Mouse (Mus musculus): Measurements from ENCODE around the gene Sdad1.

The Sdad1 gene

GRCm38 (mm10) chr5:92313776-92314175 is 3.5 kb upstream of the Sdad1 start:
- in situ Hi-C loops (cut with MboI, MseI): no loop called here

- in situ Hi-C loops (cut with MboI, MseI): no loop called here
Observed at GRCm38 (mm10) chr5:92312046-92312715, 1.9 kb upstream of the Sdad1 start.

DNA sequence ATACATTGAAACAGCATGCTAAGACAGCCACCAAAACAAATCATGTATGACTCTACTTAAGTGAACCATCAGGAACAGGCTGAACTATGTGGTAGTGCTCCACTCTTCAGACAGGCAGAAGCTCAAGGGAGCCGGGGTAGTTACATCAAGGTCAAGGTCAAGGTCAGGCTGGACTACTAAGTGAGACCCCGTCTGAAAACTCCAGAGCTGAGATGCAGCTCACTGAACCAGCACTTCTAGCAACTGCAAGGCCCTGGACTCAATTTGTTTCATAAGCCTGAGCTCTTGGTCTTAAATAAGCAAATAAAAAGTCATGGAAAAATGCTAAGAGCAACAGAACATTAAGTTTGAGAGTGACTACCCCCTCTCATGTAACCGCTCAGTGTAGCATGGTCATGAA is 6.0 kb downstream of the Sdad1 start:
- in situ Hi-C loops (cut with MboI, MseI): no loop called here

DNA sequence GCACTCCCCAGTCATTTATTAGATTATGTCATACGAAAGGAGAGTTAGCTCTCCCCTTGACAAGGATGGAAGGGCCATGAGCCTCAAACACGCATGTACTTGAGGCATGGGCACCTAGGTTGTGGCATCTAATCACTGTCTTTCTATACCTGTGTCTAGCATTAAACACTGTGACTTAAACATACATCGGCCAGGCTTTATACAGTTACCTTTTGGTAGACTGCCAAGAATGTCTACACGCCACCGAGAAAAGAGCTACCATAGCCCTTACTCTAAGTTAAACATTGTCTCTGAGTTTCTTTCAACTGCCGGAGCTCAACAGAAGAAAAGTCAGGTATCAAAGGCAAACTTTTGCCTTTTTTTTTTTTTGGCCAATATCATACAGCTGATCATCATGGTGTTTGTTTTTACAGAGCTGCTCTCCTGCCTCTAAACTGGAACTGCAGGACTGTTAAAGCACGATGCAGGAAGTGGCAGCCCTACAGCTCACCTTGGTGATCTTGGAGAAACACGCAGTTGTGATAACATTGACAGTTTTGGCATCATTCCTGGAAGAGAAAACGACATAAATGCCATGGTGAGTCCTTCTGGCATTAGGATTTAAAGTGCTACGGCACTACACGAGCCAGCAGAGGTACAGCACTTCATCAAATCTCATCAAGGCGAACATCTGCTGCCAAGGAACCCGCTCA is 8.0 kb downstream of the Sdad1 start:
- in situ Hi-C loops (cut with MboI, MseI): no loop called here

DNA sequence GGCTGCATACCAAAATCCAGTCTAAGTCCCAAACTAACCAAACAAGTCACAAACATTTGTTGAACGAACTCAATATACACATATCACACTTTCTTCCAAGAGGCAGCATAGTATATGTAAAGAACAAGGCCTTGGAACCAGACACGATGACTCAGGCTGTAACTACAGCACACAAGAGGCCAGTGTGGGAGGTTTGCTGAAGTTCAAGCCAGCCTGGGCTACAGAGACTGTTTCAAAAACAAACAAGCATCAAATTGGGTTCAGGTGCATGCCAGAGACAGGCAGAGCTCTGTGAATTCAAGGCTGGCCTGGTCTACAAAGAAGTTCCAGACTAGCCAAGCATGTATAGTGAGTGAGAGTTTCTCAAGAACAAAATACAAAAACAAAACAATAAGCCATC is 15.8 kb downstream of the Sdad1 start:
- in situ Hi-C loops (cut with MboI, MseI): no loop called here

GRCm38 (mm10) chr5:92291652-92292414 is 18.4 kb downstream of the Sdad1 start:
- in situ Hi-C loops (cut with MboI, MseI): no loop called here

GRCm38 (mm10) chr5:92287840-92288239 is 22.4 kb downstream of the Sdad1 start:
- in situ Hi-C loops (cut with MboI, MseI): no loop called here

DNA sequence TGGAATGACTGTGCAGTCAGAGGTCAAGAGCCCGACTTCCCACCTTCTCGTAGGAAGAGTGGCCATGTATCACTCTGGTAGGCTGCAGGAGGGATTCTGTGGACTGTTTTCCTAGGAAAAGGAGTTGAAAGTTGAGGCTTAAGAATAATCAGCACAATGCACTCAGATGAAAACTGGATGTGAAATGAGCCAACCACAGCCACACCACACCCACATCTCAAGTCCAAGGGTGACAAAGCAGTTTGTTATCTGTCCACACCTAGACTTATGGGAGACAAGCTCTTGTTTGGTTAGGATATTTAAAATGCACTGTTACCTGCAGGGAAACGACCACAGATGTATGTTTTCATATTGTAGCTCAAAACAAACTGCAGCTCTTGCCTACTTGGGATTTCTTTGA is 27.2 kb downstream of the Sdad1 start:
- in situ Hi-C loops (cut with MboI, MseI): no loop called here

GRCm38 (mm10) chr5:92282571-92282970 is 27.7 kb downstream of the Sdad1 start:
- in situ Hi-C loops (cut with MboI, MseI): no loop called here

DNA sequence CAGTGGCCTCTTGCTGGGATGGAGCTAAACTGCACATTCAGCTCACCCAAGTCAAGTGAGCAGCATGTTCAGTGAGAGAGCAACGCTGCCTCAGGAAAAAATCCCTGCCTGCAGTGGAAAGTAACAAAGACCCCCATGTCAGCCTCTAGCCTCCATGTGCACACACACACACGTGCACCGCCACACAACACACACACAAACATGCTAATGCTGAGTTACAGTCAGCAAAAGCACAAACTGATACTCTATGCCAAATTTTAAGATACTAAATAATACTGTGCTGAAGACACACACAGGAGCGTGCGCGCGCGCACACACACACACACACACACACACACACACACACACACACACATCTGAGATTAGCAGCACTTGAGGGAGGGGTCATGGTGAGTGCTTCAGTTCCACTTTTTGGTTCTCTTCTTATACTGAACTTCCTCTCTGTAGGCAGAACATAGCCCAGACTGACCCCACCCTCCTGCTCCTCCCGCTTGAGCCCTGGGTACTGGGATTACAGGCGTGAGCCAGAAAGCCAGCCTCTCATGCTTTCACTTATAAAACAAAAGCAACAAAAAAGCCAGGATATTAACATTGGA is 31.2 kb downstream of the Sdad1 start:
- in situ Hi-C loops (cut with MboI, MseI): no loop called here

DNA sequence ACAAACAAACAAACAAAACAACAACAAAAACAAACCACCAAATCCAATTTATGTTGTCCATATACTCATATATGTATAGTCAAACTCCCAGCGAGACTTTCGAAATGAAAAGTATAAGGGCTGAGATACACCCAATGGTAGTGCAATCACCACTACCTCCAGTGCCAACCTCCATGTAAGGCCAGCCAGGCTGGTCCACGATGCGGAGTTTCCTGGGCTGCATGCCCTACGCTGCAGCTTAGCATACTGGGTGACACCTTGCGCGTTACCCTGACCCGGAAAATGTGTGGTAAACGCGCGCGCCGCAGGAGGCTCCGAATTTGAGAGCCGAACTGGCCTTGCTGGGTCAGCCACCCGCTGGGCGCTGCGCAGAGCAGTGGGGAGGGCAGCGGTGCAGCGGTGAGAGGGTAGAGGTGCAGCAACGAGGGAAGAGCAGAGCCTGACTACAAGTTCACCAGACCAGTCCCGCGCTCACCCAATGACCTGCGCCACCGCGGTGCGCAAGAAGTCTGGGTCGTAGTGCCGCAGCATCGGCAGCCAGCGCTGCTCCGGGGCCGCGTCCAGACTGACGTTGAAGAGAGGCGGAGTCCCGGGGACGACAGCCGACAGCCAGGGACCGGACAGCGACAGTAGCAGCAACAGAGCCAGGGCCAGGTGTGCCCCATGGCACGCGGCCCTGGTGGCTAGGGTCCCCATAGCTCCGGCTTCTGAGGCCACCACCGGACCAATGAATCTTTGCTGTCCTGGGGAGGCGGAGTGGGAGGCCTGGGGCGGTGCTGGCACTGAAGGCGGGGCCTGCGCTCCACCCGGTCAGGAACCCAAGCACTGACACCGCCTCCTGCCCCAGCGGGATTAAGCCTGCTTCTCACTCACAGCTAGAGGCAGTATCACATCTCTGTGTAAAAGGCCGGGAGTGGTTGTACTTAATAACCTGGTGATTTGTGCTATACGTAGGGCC is 32.6 kb downstream of the Sdad1 start, which contains the start of gene Naaa:
TSS of gene Naaa (minus strand) at position 734 of the 958 bp plus-strand sequence.
- in situ Hi-C loops (cut with MboI, MseI): no loop called here

DNA sequence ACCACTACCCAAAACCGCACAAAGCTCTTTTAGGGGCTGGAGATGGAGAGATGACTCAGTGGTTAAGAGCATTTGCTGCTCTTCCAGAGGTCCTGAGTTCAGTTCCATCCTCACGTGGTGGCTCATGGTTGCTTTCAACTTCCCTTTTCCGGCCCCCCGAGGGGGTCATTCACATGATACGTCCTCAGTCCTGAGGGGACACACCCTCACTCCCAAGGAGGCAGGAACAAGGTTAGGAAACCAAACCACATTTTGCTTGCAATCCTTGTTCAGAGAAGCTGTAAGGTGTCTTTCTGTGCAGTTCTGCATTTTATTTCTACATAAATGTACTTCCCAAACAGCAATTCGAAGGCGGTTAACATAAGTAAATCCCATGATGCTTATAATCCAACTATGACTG is 39.8 kb downstream of the Sdad1 start:
- in situ Hi-C loops (cut with MboI, MseI): no loop called here

GRCm38 (mm10) chr5:92263761-92264359 is 46.4 kb downstream of the Sdad1 start:
- in situ Hi-C loops (cut with MboI, MseI): no loop called here

DNA sequence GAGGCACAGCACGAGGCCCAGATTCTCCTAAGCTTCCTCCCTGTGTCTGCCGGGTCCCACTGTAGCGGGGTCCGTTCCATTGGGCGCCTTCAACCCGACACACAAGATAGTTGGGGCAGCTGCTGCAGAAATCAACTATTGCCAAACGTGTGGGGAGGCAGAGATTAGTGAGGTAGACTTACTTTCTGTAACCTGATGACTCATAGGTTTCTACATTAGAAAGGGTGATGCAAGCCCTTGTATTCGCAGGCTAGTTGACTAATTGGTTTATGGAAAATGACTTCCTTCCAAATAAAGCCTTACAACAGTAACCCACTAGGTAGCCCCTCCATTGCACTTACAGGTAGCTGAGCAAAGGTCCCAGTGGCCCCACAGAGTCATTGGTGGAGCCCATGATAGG is 47.6 kb downstream of the Sdad1 start:
- in situ Hi-C loops (cut with MboI, MseI): no loop called here

DNA sequence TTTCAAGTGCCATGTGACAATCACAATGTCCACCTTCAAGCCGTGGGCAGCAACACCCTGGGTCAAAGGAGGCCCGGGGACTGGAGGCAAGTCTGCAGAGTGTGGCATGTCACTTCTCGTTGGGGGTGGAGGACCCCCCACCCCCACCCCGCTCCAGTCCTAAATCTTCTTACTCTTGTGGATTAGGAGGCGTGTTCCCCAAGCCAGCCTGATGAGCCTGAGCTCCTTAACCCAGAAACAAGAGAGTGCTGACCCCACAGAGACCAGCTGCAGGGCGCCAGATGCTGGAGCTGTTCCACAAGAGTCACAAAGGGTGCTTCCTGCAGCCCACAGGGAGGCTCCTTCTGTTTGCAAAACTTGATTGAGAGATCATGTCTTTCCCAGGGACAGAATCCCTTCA is 54.1 kb downstream of the Sdad1 start, which contains the start of gene Ppef2:
TSS of gene Ppef2 (minus strand) at position 61 of the 400 bp plus-strand sequence.
- in situ Hi-C loops (cut with MboI, MseI): no loop called here

- in situ Hi-C loops (cut with MboI, MseI): no loop called here
Observed at GRCm38 (mm10) chr5:92254476-92254875, 55.8 kb downstream of the Sdad1 start.

- in situ Hi-C loops (cut with MboI, MseI): no loop called here
Observed at GRCm38 (mm10) chr5:92252797-92253343, 57.4 kb downstream of the Sdad1 start.

DNA sequence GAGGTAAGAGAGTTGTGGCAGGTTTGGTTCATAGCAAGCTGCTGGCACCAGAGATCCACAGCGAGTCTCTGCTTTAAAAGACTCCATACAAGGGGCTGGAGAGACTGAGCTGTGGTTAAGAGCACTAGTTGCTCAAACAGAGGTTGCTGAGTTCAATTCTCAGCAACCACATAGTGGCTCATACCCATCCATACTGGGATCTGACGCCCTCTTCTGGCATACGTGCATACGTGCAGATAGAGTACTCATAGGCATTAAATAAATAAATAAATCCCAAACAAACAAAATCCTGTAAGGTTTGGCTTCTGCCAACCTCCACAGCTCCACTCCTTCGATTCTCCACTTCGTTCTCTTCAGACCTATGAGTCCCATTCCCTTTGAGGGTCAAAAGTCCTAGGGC is 58.2 kb downstream of the Sdad1 start:
- in situ Hi-C loops (cut with MboI, MseI): no loop called here

GRCm38 (mm10) chr5:92248614-92249013 is 61.7 kb downstream of the Sdad1 start:
- in situ Hi-C loops (cut with MboI, MseI): no loop called here

DNA sequence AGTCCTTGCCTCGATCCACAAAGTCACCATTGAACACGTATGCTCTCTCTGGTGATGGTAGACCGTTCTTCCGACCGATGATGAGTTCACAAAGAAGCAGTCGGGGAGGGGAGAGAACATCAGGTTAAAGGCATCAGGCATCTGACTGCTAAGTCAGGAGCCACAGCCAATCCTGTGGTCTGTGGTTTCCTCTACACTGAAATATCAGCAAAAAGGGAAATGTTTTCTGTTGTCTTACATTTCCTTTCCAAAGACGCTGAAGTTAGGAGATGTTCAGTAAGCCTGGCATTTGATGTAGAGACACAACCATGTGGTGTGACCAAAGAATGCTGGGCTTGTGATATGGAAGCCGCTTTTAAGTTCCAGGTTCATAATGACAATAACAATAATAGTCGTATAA is 64.8 kb downstream of the Sdad1 start:
- in situ Hi-C loops (cut with MboI, MseI): no loop called here
